In the genomic region with DNA sequence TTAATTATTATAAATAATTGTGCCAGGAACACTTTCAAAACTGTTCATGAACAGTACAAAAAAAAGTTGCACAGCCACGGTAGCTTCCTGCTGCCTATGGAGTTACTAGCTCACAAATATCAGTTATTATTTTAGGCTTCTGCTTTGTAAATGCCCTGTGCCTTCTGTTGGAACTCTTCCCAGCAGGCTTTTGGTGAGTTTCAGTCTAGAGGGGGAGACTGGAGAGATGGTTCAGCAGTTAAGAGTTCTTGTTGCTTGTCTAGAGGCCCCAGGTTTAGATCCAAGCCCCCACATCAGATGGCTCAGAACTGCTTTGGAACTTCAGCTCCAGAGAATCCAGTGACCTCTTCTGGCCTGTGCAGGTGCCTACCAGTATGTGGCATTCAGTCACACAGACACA, we compare ENCODE assay signal across 11 mouse cellular contexts. TPM values are rescaled to one million over a fixed set of nuclear protein-coding genes. Genes with fewer than 3 reads are reported as not detected.
A peak's percentile ranks its signal among the peaks of the same experiment; 100 is the strongest.
DNase-seq lines count a peak whose midpoint lies in the region.
"Had no signal": no experiment of that assay in that cellular context is flagged by ENCODE, and none has a peak within 500 bp of the region (broad histone marks: within the 10 kb centered on the region; RNA-seq: fewer than 3 reads in every experiment).

No protein-coding gene starts in this region.

- peak; percentile 11 for DNase-seq in adrenal gland, adult 2 months
- DNase-seq in adrenal gland, adult 18-20 months (ENCODE audit: low spot score in 2 of 2): no peak
- peak; percentile 11 for DNase-seq in testis, postnatal 10 days (ENCODE audit: low spot score)
- no peak for DNase-seq in testis, postnatal 14 days (ENCODE audit: low spot score)
- DNase-seq in kidney, postnatal 4 days: no peak
- DNase-seq: B cell, adult 2 months; cerebellum, adult 11-12 months; cerebellum, adult 2 months; cerebellum, adult 9-10 months; cerebellum, postnatal 10 days; cerebellum, postnatal 25 days had no signal

RNA-seq across cellular contexts. Expression of gene Nlrc5, which starts 37.1 kb away (rescaled TPM):
- 1 to 10 TPM; 5.2 to 7.9 TPM for total RNA-seq in adrenal gland, adult 2 months (2021)
- polyA plus RNA-seq in adrenal gland, adult 2 months (2012; rRNA removed): 6.2 and 7.5 TPM in 2 replicates
- total RNA-seq in adrenal gland, adult 18-20 months (2021): 10 to 100 TPM in 1 of 2 experiments, 1 to 10 TPM in 1; 7.1 to 23.7 TPM

Comparison
In these comparisons a context has a peak if more than half of its experiments do, and no peak if none do; other contexts are left out.
1. DNase-seq: peak in adrenal gland, adult 2 months (single experiment) and testis, postnatal 10 days (single experiment); none in adrenal gland, adult 18-20 months (0 of 2), testis, postnatal 14 days (single experiment) and kidney, postnatal 4 days (0 of 2).